Mouse (Mus musculus): Measurements from ENCODE around the gene Tas2r134.

The Tas2r134 gene

DNA sequence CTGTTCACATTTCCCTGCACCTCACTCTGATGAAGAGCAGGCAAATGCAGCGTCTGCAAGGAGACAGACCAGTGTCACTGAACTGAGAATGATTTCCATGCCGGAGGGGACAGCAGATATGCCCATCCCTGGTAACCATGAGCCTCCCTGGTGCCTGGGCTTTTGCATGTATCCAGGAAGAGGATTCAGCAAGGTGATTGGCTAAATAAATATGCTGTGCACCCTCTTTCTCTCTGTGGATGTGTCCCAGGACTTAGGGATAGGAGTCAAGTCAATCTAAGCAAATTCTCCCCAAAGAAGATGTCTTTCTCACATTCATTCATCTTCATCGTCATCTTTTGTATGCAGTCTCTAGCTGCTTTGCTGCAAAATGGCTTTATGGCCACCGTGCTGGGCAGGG is at the start of gene Tas2r134:
Tas2r134 (plus strand) TSS at position 301 of the 400 bp plus-strand sequence.
- no peak for DNase-seq (ENCODE audit: low spot score)

DNA sequence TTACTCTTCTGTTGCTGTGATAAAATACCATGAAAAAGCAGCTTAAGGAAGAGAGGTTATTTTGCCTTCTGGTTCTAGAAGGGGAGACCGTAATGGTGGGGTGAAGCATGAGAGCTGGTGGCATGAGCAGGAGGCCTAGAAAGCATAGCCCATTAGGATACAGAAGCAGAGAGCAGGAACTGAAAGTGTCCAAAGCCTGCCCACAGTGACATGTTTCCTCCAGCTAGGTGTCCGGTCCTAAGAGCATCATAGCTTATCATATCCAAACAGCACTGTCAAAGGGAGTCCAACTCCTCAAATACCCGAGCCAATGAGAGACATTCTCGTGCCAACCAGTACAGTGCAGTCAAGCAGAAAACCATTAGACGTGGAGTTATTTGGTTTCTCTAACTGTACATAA is 47.5 kb upstream of the Tas2r134 start:
- no peak for DNase-seq (ENCODE audit: low spot score)

GRCm38 (mm10) chr2:51584050-51585046 is 43.0 kb upstream of the Tas2r134 start:
- DNase-seq (ENCODE audit: low spot score): no peak

DNA sequence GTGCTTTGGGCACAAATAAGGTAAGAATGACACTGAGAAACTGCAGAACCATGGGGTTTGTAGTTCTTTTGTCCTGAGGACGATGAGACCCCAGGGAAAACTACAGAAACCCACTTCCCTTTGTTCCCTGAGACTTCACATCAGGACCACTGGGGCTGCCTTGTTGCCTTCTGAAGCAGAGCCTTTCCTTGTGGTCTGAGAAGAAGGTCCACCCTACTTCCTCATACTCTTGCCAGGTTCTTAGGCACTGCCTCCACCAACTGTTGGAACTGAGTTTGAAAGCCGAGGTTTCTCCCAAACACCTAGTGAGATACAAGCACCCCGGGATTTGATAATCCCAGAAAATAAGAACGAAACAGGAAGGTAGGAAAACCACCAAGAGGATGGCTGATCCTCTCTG is 39.0 kb upstream of the Tas2r134 start:
- no peak for DNase-seq (ENCODE audit: low spot score)

- no peak for DNase-seq (ENCODE audit: low spot score)
Measured at GRCm38 (mm10) chr2:51588895-51589294, 38.4 kb upstream of the Tas2r134 start.

DNA sequence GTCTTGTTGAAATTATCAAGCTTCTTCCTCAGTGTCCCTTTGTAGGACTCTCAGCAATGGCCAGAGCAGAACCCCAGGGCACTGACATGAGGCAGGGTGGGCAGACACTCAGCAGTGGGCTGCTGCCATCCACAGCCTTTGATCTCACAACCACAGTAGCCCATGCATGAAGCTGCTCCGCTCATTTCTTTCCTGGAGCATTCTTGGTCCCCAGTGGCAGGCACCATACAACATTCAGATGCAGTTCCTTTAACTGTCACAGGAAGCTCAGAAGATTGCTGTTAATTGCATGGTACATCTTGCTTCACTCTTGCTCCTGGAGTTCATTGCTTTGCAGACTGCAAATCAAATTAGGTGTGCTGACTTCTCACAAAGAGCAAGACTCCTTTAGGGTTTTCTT is 37.7 kb upstream of the Tas2r134 start:
- DNase-seq (ENCODE audit: low spot score): no peak

DNA sequence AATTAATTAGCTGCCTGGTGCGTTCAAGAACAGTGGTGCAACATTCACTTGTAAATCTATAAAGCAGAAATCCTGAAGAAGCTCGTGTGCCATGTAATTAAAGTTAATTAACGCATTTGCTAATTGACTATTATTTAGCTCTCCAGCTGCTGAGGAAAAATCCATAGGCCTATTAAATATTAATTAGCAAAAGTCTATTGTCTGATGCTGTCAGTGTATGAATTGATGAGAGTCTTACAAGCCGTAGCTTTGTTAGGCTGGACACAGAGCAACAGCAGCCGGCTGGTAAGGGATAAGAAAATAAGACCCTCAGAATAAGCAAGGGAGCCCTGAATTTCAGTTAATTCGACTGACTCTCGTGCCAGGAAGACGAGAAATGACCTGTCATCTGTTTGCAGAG is 37.0 kb upstream of the Tas2r134 start:
- no peak for DNase-seq (ENCODE audit: low spot score)

DNA sequence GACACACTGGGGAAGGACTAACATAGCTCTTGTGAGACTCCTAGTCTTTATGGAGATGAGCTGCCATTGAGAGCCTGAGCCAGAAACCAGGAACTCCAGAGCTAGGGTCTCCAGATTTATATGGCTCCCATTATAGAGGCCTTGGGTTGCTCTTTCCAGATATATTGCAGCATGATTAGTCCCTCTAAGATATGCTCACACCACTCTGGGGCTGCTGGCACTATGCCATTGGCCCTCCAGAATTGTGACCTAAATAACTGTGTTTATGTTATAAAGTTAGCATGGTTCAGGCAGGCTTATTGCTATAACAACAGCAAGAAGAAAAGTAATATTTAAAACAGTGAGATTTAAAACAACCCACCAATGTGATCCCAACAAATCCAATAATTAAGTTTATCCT is 35.2 kb upstream of the Tas2r134 start:
- no peak for DNase-seq (ENCODE audit: low spot score)

GRCm38 (mm10) chr2:51599473-51600201 is 27.7 kb upstream of the Tas2r134 start:
- DNase-seq (ENCODE audit: low spot score): no peak

DNA sequence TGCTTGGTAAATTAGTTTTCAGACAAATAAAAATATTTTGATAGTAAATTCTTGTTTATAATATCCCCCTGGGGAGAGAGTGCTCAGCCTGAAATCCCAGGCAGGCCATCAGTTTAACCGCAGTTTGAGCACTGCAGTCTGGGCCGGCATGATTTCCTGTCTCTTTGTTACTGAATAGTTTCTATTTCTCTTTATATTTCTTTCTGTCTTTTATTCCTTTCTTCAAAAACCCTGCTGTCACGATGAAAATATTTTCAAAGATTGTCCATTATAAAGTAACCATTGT is 27.2 kb upstream of the Tas2r134 start:
- DNase-seq (ENCODE audit: low spot score): no peak

- no peak for DNase-seq (ENCODE audit: low spot score)
Measured at GRCm38 (mm10) chr2:51600873-51601272, 26.4 kb upstream of the Tas2r134 start.

GRCm38 (mm10) chr2:51610305-51610704 is 17.0 kb upstream of the Tas2r134 start:
- DNase-seq (ENCODE audit: low spot score): no peak

- no peak for DNase-seq (ENCODE audit: low spot score)
Measured at GRCm38 (mm10) chr2:51610897-51611296, 16.4 kb upstream of the Tas2r134 start.

GRCm38 (mm10) chr2:51613716-51614115 is 13.6 kb upstream of the Tas2r134 start:
- no peak for DNase-seq (ENCODE audit: low spot score)

GRCm38 (mm10) chr2:51621931-51622330 is 5.4 kb upstream of the Tas2r134 start:
- no peak for DNase-seq (ENCODE audit: low spot score)

DNA sequence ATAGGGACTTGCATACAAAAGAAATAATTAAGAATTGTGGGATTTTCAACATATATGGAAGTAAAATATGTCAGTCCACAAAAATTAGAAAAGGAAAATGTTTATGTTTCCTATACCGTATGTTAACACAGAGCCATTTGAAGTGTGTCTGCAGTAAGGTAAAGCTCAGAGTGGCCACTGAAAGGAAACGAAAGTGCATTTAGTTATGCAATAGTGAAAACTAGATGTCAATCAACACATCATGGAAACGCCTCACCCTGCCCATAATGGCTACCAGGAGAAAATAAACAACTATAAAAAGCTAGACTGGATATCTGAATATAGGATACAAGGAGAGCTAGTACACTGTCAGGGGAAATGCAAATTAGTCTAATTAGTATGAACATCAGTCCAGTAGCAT is 1.3 kb upstream of the Tas2r134 start:
- no peak for DNase-seq (ENCODE audit: low spot score)

- DNase-seq (ENCODE audit: low spot score): no peak
Measured at GRCm38 (mm10) chr2:51631428-51631827, 4.1 kb downstream of the Tas2r134 start.

DNA sequence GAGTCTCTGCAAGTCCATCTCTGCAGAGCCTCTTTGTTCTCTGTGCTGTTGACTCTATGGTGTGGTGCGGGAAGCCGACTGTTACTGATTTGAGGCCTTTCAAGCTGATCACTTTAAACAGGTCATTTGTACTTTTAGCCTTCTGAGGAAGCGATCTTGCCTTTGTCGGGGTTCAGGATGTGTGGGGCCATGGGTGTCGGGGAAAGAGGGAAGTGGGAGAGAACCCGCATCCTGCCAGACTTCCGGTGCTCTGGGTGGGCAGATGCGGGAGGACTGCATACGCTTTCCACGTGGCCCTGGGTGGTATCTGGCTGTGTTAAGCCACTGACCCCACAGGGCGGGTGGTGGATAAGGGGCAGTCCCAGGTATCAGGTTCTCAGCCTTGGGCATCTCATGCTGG is 10.4 kb downstream of the Tas2r134 start:
- no peak for DNase-seq (ENCODE audit: low spot score)

GRCm38 (mm10) chr2:51641635-51642034 is 14.3 kb downstream of the Tas2r134 start:
- no peak for DNase-seq (ENCODE audit: low spot score)

DNA sequence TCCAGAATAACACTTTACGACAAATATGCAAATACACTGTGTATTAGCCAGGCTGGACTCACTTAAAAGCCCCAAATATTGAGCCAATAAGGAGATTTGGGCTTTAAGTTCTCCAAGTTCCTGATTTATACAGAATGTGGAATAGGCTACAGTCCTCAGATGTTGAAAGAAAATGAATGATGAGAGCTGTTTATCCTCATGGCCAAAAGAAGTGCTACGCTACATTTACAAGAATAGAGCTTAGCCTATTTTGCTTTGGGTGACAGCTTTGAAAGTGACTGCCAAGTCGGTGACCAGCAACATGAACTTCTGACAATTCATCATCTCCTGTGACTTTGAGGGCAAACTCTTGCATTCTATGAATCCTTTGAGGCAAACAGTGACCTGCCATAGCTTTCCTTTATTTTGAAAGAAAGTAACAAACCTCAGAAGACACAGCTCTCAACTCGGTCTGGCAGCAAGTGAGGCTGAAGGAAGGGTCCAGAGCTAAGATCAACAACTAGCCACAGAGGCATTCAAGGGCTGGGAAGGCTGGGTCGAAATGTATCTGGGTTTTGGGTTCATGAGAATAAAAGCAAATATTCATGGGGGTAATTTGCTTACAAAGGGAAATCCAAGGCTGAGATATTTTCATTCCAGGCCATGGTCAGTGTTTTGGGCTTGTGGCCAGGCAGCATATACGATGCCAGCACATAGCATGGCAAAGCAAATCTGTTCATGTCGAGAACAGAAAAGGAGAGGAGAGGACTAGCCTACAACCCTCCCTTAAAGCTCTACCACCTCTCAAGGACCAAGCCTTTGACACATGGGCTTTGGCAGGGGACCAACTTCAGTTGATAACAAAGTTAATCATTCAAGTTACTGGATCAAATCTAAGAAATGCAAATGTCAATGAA is 16.2 kb downstream of the Tas2r134 start:
- DNase-seq (ENCODE audit: low spot score): peak; percentile 33

DNA sequence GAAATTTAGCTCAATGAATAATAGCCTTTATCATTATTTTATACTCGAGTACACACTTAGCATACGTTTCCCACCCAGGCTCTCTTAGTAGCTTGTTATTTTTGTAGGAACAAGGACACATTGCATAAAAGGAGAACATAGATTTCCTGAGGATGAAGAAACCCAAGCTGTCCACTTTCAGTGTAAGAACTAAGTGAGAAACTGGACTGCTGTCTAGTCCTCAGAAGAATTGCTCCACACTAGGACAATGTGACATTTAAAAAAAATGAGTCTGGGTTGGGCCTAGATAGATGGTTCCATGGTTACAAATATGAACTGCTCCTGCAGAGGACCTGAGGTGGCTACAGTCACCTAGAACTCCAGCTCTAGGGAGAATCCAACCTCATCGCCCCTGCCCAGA is 20.7 kb downstream of the Tas2r134 start:
- DNase-seq (ENCODE audit: low spot score): no peak

DNA sequence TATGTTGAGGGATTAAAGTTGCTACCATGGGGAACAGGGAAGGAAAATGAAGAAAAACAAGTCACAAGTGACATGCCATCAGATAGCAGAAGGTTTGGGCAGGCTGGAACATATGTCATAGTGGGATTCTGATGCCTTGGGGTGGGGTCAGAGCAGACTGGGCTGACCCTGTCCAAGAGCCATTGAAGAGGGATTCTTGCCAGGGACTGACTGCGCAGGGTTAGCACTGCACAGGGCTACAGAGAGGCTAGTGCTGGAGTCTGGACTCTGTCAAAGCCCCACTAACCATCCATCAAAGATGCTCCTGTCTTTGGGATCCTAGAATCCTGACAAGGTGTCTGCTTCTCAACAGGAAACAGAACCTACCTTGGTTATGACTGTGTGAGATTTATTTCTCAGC is 22.6 kb downstream of the Tas2r134 start:
- DNase-seq (ENCODE audit: low spot score): no peak

All from ovary, postnatal 36 days (tissue).